Comparison of ENCODE assay signal across 19 mouse cellular contexts in genomic region chr11:4069664-4070063, GRCm38 (mm10). TPM values are rescaled to one million over a fixed set of nuclear protein-coding genes. Genes with fewer than 3 reads are reported as not detected.
DNase-seq lines count a peak whose midpoint lies in the region; ATAC-seq and TF ChIP-seq lines count a peak whose summit lies in the region.
"Had no signal": no experiment of that assay in that cellular context is flagged by ENCODE, and none has a peak within 500 bp of the region (broad histone marks: within the 10 kb centered on the region; RNA-seq: fewer than 3 reads in every experiment).

No protein-coding gene starts in this region.

- no peak overlapping the region for H3K4me3 ChIP-seq in hindbrain, postnatal 0 days (ENCODE audit: low read length)
- no peak overlapping the region for H3K4me3 ChIP-seq in hindbrain, embryonic 11.5 days (ENCODE audit: low read depth, low read length)
- H3K4me3 ChIP-seq in midbrain, embryonic 11.5 days (ENCODE audit: low read depth, low read length): no peak overlapping the region
- no peak overlapping the region for H3K4me3 ChIP-seq in midbrain, embryonic 10.5 days
- no peak overlapping the region for H3K4me3 ChIP-seq in midbrain, embryonic 16.5 days (ENCODE audit: low read depth, low read length)
- H3K4me3 ChIP-seq: lung, embryonic 15.5 days; stomach, embryonic 15.5 days had no signal

- H3K9ac ChIP-seq in hindbrain, postnatal 0 days (replicated peaks; ENCODE audit: low read length): no peak overlapping the region
- H3K9ac ChIP-seq in hindbrain, embryonic 11.5 days (ENCODE audit: low read depth, low read length): no peak overlapping the region
- no peak overlapping the region for H3K9ac ChIP-seq in midbrain, embryonic 11.5 days (ENCODE audit: low read length)
- H3K9ac ChIP-seq in midbrain, embryonic 16.5 days (ENCODE audit: low read depth, low read length): no peak overlapping the region
- H3K9ac ChIP-seq: lung, embryonic 15.5 days; stomach, embryonic 15.5 days had no signal

- H3K27me3 ChIP-seq in hindbrain, postnatal 0 days (ENCODE audit: insufficient read depth, low read length): no peaks in the 10 kb centered on the region
- H3K27me3 ChIP-seq in hindbrain, embryonic 11.5 days (ENCODE audit: control insufficient read depth, insufficient read depth, low read length): no peaks in the 10 kb centered on the region
- H3K27me3 ChIP-seq in midbrain, embryonic 11.5 days (ENCODE audit: control insufficient read depth, insufficient read depth, low read length): no peaks in the 10 kb centered on the region
- no peaks in the 10 kb centered on the region for H3K27me3 ChIP-seq in midbrain, embryonic 10.5 days (ENCODE audit: low read depth, poor library complexity, severe bottlenecking)
- H3K27me3 ChIP-seq in midbrain, embryonic 16.5 days (ENCODE audit: control insufficient read depth, insufficient read depth, low read depth, low read length): no peaks in the 10 kb centered on the region
- H3K27me3 ChIP-seq: lung, embryonic 15.5 days; stomach, embryonic 15.5 days had no signal

- ATAC-seq in hindbrain, postnatal 0 days: peak; percentile 76; the same call in 1 of the 2 replicates
- ATAC-seq in hindbrain, embryonic 11.5 days (ENCODE audit: low FRiP score): no peak
- ATAC-seq in midbrain, embryonic 11.5 days (ENCODE audit: low FRiP score): no peak
- ATAC-seq in erythroid progenitor cell, adult 5-6 weeks (replicated peaks; ENCODE audit: low FRiP score, poor library complexity, severe bottlenecking): 0 out of 2 replicates have a peak, but pooled peaks have one; percentile 16
- peak; percentile 94 for ATAC-seq in midbrain, embryonic 16.5 days
- ATAC-seq: CD4-positive, CD25-positive, alpha-beta regulatory T cell, adult 4 months had no signal

- WGBS in hindbrain, postnatal 0 days: 56% methylated on average over 1 of the region's 1 CpGs
- 85% methylated on average over 1 of the region's 1 CpGs for WGBS in hindbrain, embryonic 11.5 days
- 73% methylated on average over 1 of the region's 1 CpGs for WGBS in midbrain, embryonic 11.5 days
- WGBS in midbrain, embryonic 10.5 days: 82% methylated on average over 1 of the region's 1 CpGs
- WGBS in midbrain, embryonic 16.5 days: 65% methylated on average over 1 of the region's 1 CpGs

- H3K36me3 ChIP-seq in hindbrain, postnatal 0 days (ENCODE audit: insufficient read depth, low read length): no peaks in the 10 kb centered on the region
- no peaks in the 10 kb centered on the region for H3K36me3 ChIP-seq in hindbrain, embryonic 11.5 days (ENCODE audit: control insufficient read depth, insufficient read depth, low read length)
- H3K36me3 ChIP-seq in midbrain, embryonic 11.5 days (ENCODE audit: control insufficient read depth, insufficient read depth, low read length): no peaks in the 10 kb centered on the region
- no peaks in the 10 kb centered on the region for H3K36me3 ChIP-seq in midbrain, embryonic 10.5 days
- H3K36me3 ChIP-seq in midbrain, embryonic 16.5 days (ENCODE audit: control insufficient read depth, insufficient read depth, low read length): no peaks in the 10 kb centered on the region
- H3K36me3 ChIP-seq: lung, embryonic 15.5 days; stomach, embryonic 15.5 days had no signal

- no peak overlapping the region for H3K27ac ChIP-seq in hindbrain, postnatal 0 days
- H3K27ac ChIP-seq in hindbrain, embryonic 11.5 days (ENCODE audit: low read depth, low read length): no peak overlapping the region
- H3K27ac ChIP-seq in midbrain, embryonic 11.5 days (ENCODE audit: low read depth, low read length): no peak overlapping the region
- H3K27ac ChIP-seq in midbrain, embryonic 10.5 days (replicated peaks): no peak overlapping the region
- H3K27ac ChIP-seq in midbrain, embryonic 16.5 days (ENCODE audit: low read length): peak overlapping the region; percentile 30; the same call in 1 of the 2 replicates
- H3K27ac ChIP-seq: lung, embryonic 15.5 days; stomach, embryonic 15.5 days had no signal

- no peak for TF ChIP-seq CTCF in hindbrain, postnatal 0 days (IDR thresholded peaks at IDR 0.05; ENCODE audit: low read depth)

- no peaks in the 10 kb centered on the region for H3K9me3 ChIP-seq in hindbrain, postnatal 0 days (ENCODE audit: low read length)
- no peaks in the 10 kb centered on the region for H3K9me3 ChIP-seq in hindbrain, embryonic 11.5 days (ENCODE audit: control insufficient read depth, low read length)
- H3K9me3 ChIP-seq in midbrain, embryonic 11.5 days (ENCODE audit: control insufficient read depth, low read length): no peaks in the 10 kb centered on the region
- no peaks in the 10 kb centered on the region for H3K9me3 ChIP-seq in midbrain, embryonic 10.5 days (replicated peaks)
- H3K9me3 ChIP-seq in midbrain, embryonic 16.5 days (replicated peaks; ENCODE audit: control insufficient read depth, low read length, poor library complexity, severe bottlenecking): no peaks in the 10 kb centered on the region
- H3K9me3 ChIP-seq: lung, embryonic 15.5 days; megakaryocyte, embryonic 14.5 days; stomach, embryonic 15.5 days had no signal

- peak; percentile 61 for DNase-seq in hindbrain, postnatal 0 days (ENCODE audit: low spot score)
- no peak for DNase-seq in hindbrain, embryonic 11.5 days (ENCODE audit: low spot score)
- DNase-seq in midbrain, embryonic 11.5 days (ENCODE audit: low spot score, missing footprints): peak; percentile 23
- no peak for DNase-seq in midbrain, embryonic 10.5 days (ENCODE audit: low spot score)
- DNase-seq in B cell, adult 2 months: no peak
- DNase-seq: adrenal gland, postnatal 10 days; cerebellum, adult 9-11 months; kidney, adult 8-10 months; kidney, postnatal 4 days; left cerebral cortex, postnatal 4 days; spleen, adult 18-20 months had no signal

- H3K4me2 ChIP-seq in hindbrain, postnatal 0 days (ENCODE audit: low read depth, low read length): no peak overlapping the region
- H3K4me2 ChIP-seq in hindbrain, embryonic 11.5 days (replicated peaks; ENCODE audit: low read depth, low read length): no peak overlapping the region
- H3K4me2 ChIP-seq in midbrain, embryonic 11.5 days: no peak overlapping the region
- no peak overlapping the region for H3K4me2 ChIP-seq in midbrain, embryonic 16.5 days (ENCODE audit: low read length)
- H3K4me2 ChIP-seq: liver, embryonic 11.5 days; lung, embryonic 15.5 days; stomach, embryonic 15.5 days had no signal

- 0 out of 2 replicates have a peak, but pooled peaks cover 5% of the 10 kb centered on the region for H3K4me1 ChIP-seq in hindbrain, postnatal 0 days (ENCODE audit: insufficient read depth, low read length)
- no peaks in the 10 kb centered on the region for H3K4me1 ChIP-seq in hindbrain, embryonic 11.5 days (replicated peaks; ENCODE audit: control insufficient read depth, insufficient read depth, low read length)
- H3K4me1 ChIP-seq in midbrain, embryonic 11.5 days (ENCODE audit: control insufficient read depth, insufficient read depth, low read length): no peaks in the 10 kb centered on the region
- no peaks in the 10 kb centered on the region for H3K4me1 ChIP-seq in midbrain, embryonic 10.5 days
- H3K4me1 ChIP-seq in midbrain, embryonic 16.5 days (ENCODE audit: control insufficient read depth, insufficient read depth, low read length): no peaks in the 10 kb centered on the region
- H3K4me1 ChIP-seq: lung, embryonic 15.5 days; megakaryocyte, embryonic 14.5 days; stomach, embryonic 15.5 days had no signal

RNA-seq across cellular contexts. Expression of gene Sec14l3, which starts 5.0 kb away (rescaled TPM):
- total RNA-seq in hindbrain, postnatal 0 days (2014; rRNA removed): 0.36 and 1.6 TPM in 2 replicates
- polyA plus RNA-seq in hindbrain, postnatal 0 days (2015; fragmentation: Nextera tagmentation; extraction: Ambion mirVana): 1.7 and 1.8 TPM in 2 replicates
- polyA plus RNA-seq in hindbrain, embryonic 11.5 days (2014; fragmentation: Nextera tagmentation; extraction: Ambion mirVana): not detected in 2 replicates
- not detected in 2 replicates for polyA plus RNA-seq in midbrain, embryonic 11.5 days (2014; fragmentation: Nextera tagmentation; extraction: Ambion mirVana)
- not detected in 2 replicates for polyA plus RNA-seq in midbrain, embryonic 10.5 days (2016; fragmentation: Nextera tagmentation; extraction: Ambion mirVana)
- total RNA-seq in erythroid progenitor cell, adult 5-6 weeks (2015; ENCODE audit: low replicate concordance): not detected in 2 replicates
- not detected in 2 replicates for total RNA-seq in erythroid progenitor cell, adult 5-6 weeks (2017; ENCODE audit: low replicate concordance)
- 2.6 and 2.8 TPM in 2 replicates for polyA plus RNA-seq in midbrain, embryonic 16.5 days (2015; fragmentation: Nextera tagmentation; extraction: Ambion mirVana)
- total RNA-seq: MEL had no signal
- polyA plus RNA-seq: CD4-positive, CD25-positive, alpha-beta regulatory T cell, adult 4 months; liver, embryonic 11.5 days had no signal

RNA-seq across cellular contexts. Expression of gene Mtfp1, which starts 25.6 kb away (rescaled TPM):
- total RNA-seq in hindbrain, postnatal 0 days (2014; rRNA removed): 14.8 and 20.4 TPM in 2 replicates
- polyA plus RNA-seq in hindbrain, postnatal 0 days (2015; fragmentation: Nextera tagmentation; extraction: Ambion mirVana): 17.7 TPM in 2 replicates
- polyA plus RNA-seq in hindbrain, embryonic 11.5 days (2014; fragmentation: Nextera tagmentation; extraction: Ambion mirVana): 5.7 and 6.2 TPM in 2 replicates
- polyA plus RNA-seq in midbrain, embryonic 11.5 days (2014; fragmentation: Nextera tagmentation; extraction: Ambion mirVana): 5.7 TPM in 2 replicates
- 8.1 and 10.3 TPM in 2 replicates for polyA plus RNA-seq in midbrain, embryonic 10.5 days (2016; fragmentation: Nextera tagmentation; extraction: Ambion mirVana)
- total RNA-seq in erythroid progenitor cell, adult 5-6 weeks (2015; ENCODE audit: low replicate concordance): 4.0 and 10.1 TPM in 2 replicates
- 2.8 and 8.0 TPM in 2 replicates for total RNA-seq in erythroid progenitor cell, adult 5-6 weeks (2017; ENCODE audit: low replicate concordance)
- 12.8 and 14.4 TPM in 2 replicates for polyA plus RNA-seq in midbrain, embryonic 16.5 days (2015; fragmentation: Nextera tagmentation; extraction: Ambion mirVana)

RNA-seq across cellular contexts. Expression of gene Sec14l4, which starts 38.4 kb away (rescaled TPM):
- total RNA-seq in hindbrain, postnatal 0 days (2014; rRNA removed): not detected in 2 replicates
- not detected in 2 replicates for polyA plus RNA-seq in hindbrain, postnatal 0 days (2015; fragmentation: Nextera tagmentation; extraction: Ambion mirVana)
- polyA plus RNA-seq in hindbrain, embryonic 11.5 days (2014; fragmentation: Nextera tagmentation; extraction: Ambion mirVana): not detected in 2 replicates
- polyA plus RNA-seq in midbrain, embryonic 11.5 days (2014; fragmentation: Nextera tagmentation; extraction: Ambion mirVana): not detected in 2 replicates
- polyA plus RNA-seq in midbrain, embryonic 10.5 days (2016; fragmentation: Nextera tagmentation; extraction: Ambion mirVana): not detected in 2 replicates
- not detected in 2 replicates for total RNA-seq in erythroid progenitor cell, adult 5-6 weeks (2015; ENCODE audit: low replicate concordance)
- not detected in 2 replicates for total RNA-seq in erythroid progenitor cell, adult 5-6 weeks (2017; ENCODE audit: low replicate concordance)
- polyA plus RNA-seq in midbrain, embryonic 16.5 days (2015; fragmentation: Nextera tagmentation; extraction: Ambion mirVana): not detected in 2 replicates
- total RNA-seq: left cerebral cortex, postnatal 4 days; MEL had no signal
- polyA plus RNA-seq: CD4-positive, CD25-positive, alpha-beta regulatory T cell, adult 4 months had no signal

RNA-seq across cellular contexts. Expression of gene Sec14l2, which starts 53.6 kb away (rescaled TPM):
- 13.4 and 13.9 TPM in 2 replicates for total RNA-seq in hindbrain, postnatal 0 days (2014; rRNA removed)
- 8.1 and 9.5 TPM in 2 replicates for polyA plus RNA-seq in hindbrain, postnatal 0 days (2015; fragmentation: Nextera tagmentation; extraction: Ambion mirVana)
- polyA plus RNA-seq in hindbrain, embryonic 11.5 days (2014; fragmentation: Nextera tagmentation; extraction: Ambion mirVana): 1.7 and 2.1 TPM in 2 replicates
- 1.9 TPM in 2 replicates for polyA plus RNA-seq in midbrain, embryonic 11.5 days (2014; fragmentation: Nextera tagmentation; extraction: Ambion mirVana)
- 2.2 and 2.9 TPM in 2 replicates for polyA plus RNA-seq in midbrain, embryonic 10.5 days (2016; fragmentation: Nextera tagmentation; extraction: Ambion mirVana)
- total RNA-seq in erythroid progenitor cell, adult 5-6 weeks (2015; ENCODE audit: low replicate concordance): 13.0 and 17.6 TPM in 2 replicates
- total RNA-seq in erythroid progenitor cell, adult 5-6 weeks (2017; ENCODE audit: low replicate concordance): 41.5 and 46.1 TPM in 2 replicates
- polyA plus RNA-seq in midbrain, embryonic 16.5 days (2015; fragmentation: Nextera tagmentation; extraction: Ambion mirVana): 4.2 and 4.8 TPM in 2 replicates

Comparison
In these comparisons a context has a peak if more than half of its experiments do, and no peak if none do; other contexts are left out.
1. ATAC-seq: peak in hindbrain, postnatal 0 days (single experiment), erythroid progenitor cell, adult 5-6 weeks (single experiment) and midbrain, embryonic 16.5 days (single experiment); none in hindbrain, embryonic 11.5 days (single experiment) and midbrain, embryonic 11.5 days (single experiment).
2. DNase-seq: peak in hindbrain, postnatal 0 days (single experiment) and midbrain, embryonic 11.5 days (single experiment); none in hindbrain, embryonic 11.5 days (single experiment), midbrain, embryonic 10.5 days (single experiment) and B cell, adult 2 months (0 of 2).